Mouse (Mus musculus) thymus, postnatal 25 days (tissue): ENCODE measurements around the gene Olfr1446.

Source experiments
- DNase-seq: peaks from one replicate; pipeline ENCODE4 v3.0.0; 2022

The Olfr1446 gene

DNA sequence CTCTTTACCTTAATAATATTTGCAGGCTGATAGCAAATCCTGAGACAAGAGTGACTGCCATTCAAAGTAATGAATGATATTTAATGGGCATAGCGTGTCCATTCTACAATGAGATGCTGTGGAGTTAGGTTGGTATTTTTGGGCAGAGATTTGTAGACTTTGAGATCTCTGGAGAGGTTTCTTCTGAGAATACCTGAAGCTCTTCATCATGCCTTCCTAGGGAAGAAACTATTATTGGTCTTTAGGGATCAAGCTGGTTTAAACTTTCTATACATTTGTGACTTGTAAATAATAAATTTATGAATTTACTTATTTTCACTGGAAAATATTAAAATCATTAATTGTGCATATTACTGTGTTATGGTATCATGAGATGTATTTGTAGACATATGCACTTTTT lies at the start of gene Olfr1446:
Olfr1446 (minus strand) TSS at position 101 of the 400 bp plus-strand sequence.
- DNase-seq = no peak

DNA sequence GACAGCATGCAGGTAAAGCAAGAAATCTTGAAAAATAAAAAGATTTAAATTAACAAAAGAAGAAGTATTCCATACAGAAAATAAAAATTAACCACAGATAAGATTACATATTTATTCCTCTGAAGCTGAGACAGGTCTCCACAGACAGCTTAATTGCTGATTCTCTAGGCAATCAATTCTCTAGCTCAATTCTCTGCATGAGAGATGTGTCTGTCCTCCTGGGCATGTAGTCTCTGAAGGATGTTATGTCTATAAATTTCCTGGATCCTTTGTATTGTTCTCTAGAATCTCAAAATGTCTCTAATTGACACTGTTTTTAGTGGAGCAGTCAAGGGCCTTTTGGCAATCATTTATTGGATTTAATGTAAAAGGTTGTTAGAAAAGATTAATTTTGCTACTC lies 37.2 kb upstream of the Olfr1446 start, which contains the start of gene Olfr1449:
Olfr1449 (plus strand) TSS at position 301 of the 400 bp plus-strand sequence.
- no peak for DNase-seq

DNA sequence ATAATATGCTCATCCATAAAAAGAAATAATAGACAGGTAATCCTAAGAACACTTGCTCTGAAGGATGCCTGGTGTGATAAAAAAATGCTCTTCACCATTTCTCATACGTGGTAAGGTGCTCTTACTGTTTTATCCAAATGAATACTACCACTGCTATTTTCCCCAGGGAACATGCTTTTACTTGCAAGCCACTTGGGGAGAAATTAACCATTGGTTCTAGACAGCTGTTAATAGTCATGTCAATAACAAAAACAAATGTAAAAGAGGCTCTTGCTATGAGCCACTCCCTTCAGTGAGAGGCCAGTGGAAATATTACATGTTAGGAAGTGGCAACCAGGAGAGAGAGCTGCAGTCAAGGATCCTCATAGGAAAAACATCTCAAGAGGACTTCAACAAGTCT lies 31.0 kb upstream of the Olfr1446 start, which contains the start of gene Olfr1448:
Olfr1448 (minus strand) TSS at position 101 of the 400 bp plus-strand sequence.
- DNase-seq = no peak

DNA sequence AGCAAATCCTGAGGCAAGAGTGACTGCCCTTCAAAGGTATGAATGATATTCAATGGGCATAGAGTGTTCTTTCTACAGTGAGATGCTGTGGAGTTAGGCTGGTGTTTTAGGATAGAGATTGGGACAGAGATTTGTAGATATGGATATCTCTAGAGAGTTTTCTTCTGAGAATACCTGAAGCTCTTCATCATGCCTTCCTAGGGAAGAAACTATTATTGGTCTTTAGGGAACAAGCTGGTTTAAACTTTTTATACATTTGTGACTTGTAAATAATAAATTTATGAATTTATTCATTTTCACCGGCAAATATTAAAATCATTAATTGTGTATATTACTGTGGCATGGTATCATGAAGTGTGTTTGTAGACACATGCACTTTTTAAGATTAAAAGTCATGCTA lies 10.3 kb upstream of the Olfr1446 start, which contains the start of gene Olfr1447:
Olfr1447 (minus strand) TSS at position 101 of the 400 bp plus-strand sequence.
- DNase-seq = no peak

DNA sequence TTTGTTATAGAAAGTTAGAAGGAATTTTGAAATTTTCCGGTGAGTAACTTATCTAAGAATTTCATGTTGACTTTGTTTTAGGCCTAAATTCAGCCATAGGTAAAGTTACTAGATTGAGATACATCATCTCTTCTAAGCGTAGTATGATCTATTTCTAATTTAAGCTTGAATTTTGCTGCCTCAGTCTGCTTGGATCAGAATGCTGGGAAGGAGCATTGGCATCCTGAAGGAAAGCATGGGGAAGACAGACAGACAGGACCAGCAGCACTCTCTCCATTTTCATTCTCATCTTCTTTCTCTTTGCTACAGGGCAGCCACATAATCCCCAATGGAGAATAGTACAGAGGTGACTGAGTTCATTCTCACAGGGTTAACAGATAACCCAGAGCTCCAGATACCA lies 9.8 kb downstream of the Olfr1446 start, which contains the start of gene Olfr1445:
Olfr1445 (plus strand) TSS at position 301 of the 400 bp plus-strand sequence.
- no peak for DNase-seq

DNA sequence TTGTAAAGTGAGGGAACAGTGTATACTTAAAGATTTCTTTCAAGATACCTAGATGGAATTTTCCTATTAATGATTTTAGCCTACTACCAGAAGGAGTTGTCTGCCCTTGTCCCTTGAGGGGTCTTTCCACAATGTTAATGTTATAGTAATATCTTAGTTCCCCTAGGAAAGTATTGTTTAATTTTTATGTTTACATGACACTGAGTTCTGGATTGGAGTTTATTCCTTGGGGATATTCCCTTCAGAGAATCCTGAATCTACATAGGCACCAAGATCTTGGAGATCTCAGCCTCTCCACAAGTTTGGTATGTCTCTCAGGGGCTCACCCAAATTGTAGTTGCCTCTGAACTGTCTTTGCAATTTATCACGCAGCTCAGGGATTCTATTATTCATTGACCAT lies 36.3 kb downstream of the Olfr1446 start, which contains the start of gene Olfr1444:
Olfr1444 (plus strand) TSS at position 301 of the 400 bp plus-strand sequence.
- DNase-seq = no peak

DNA sequence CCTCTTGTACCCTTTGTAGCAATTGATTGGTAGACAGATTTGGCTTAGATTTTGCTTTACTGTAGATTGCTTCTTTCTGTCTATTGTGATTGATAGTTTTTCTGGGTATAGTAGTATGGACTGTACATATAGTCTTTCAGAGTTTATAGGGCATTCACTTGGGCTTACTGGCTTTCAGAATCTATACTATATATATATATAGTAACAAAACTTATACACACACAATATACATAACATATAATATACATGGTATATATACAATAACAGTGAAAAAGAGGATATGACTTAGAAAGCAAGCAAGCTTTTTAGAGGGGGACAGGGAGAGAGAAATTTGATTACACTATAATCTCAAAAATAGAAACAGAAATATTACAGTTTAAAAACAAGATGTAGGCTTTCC lies 46.9 kb downstream of the Olfr1446 start, which contains the start of gene Gm5244:
Gm5244 (plus strand) TSS at position 301 of the 400 bp plus-strand sequence.
- no peak for DNase-seq

DNA sequence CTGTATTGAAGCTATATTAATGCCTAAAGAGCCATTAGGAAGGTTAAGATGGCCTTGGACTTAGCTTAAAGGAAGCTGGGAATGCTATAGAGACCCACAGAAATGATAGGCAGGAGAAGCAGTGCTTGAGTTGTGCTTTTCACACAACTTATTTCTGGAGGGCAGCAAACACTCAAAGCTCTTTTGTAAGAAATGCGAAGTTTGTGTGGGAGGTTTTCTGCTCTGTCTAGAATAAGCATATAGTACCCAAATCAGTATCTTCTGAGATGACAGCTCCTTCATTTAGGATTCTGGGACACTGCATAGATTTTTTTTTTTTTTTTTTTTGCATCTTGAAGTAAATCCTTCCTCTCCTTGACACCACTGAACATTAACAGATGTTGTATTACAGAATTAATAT lies 54.8 kb downstream of the Olfr1446 start:
- no peak for DNase-seq
